Mouse (Mus musculus) neural tube, embryonic 11.5 days (tissue): ENCODE results near the gene Sp1. TPM values are rescaled to one million over a fixed set of nuclear protein-coding genes. Genes with fewer than 3 reads are reported as not detected.

ENCODE experiments used
- ATAC-seq: fragments of 200-750 bp; cut with Nextera tagmentation; 2 replicates; pipeline ENCODE4 v1.8.0; 2017; ENCODE audit warnings: moderate number of reproducible peaks, mild to moderate bottlenecking, moderate TSS enrichment, moderate library complexity; ENCODE audit not compliant: insufficient read depth, low FRiP score, low TSS enrichment
- DNase-seq: peaks from one replicate; pipeline ENCODE4 v3.0.0-alpha.2; 2015; ENCODE audit warnings: low spot score
- H3K27ac ChIP-seq: fragments of 300-500 bp; sonication (generic); 2 replicates; pipeline ENCODE4 v1.5.1; 2014; ENCODE audit warnings: low read depth, mild to moderate bottlenecking, low read length
- H3K27me3 ChIP-seq: fragments of 300-500 bp; sonication (generic); 2 replicates; pipeline ENCODE4 v1.6.1; 2014; ENCODE audit warnings: mild to moderate bottlenecking, low read length, mixed read lengths; ENCODE audit not compliant: control insufficient read depth, insufficient read depth
- H3K36me3 ChIP-seq: fragments of 300-500 bp; sonication (generic); 2 replicates; pipeline ENCODE4 v1.6.1; 2014; ENCODE audit warnings: mild to moderate bottlenecking, low read length, moderate library complexity, mixed read lengths; ENCODE audit not compliant: control insufficient read depth, insufficient read depth
- H3K4me1 ChIP-seq: fragments of 300-500 bp; sonication (generic); 2 replicates; pipeline ENCODE4 v1.6.1; 2014; ENCODE audit warnings: low read length, mixed read lengths; ENCODE audit not compliant: control insufficient read depth, insufficient read depth
- H3K4me2 ChIP-seq: fragments of 300-500 bp; sonication (generic); 2 replicates; pipeline ENCODE4 v1.6.1; 2014; ENCODE audit warnings: low read depth, mild to moderate bottlenecking, moderate library complexity
- H3K4me3 ChIP-seq: fragments of 300-500 bp; sonication (generic); 2 replicates; pipeline ENCODE4 v1.5.1; 2014; ENCODE audit warnings: low read depth, low read length
- H3K9ac ChIP-seq: fragments of 300-500 bp; sonication (generic); 2 replicates; pipeline ENCODE4 v1.6.1; 2014; ENCODE audit warnings: mild to moderate bottlenecking, low read length
- H3K9me3 ChIP-seq: fragments of 300-500 bp; sonication (generic); 2 replicates; pipeline ENCODE4 v1.6.1; 2016; ENCODE audit warnings: low read length; ENCODE audit not compliant: control insufficient read depth
- WGBS: fragments of 180-500 bp; shearing (Covaris S2); extraction: QIAGEN DNeasy Blood & Tissue Kit; methylation state at CpG from one replicate; pipeline ENCODE4 v1.1.7; 2014; 5-methylcytosine and 5-hydroxymethylcytosine counted together
- polyA plus RNA-seq: library from polyadenylated mRNA; unstranded; fragments of >200 nt; fragmentation: Nextera tagmentation; extraction: Ambion mirVana; gene quantifications from 2 replicates; pipeline ENCODE4 v1.2.1, GENCODE M21; 2014

The Sp1 gene
- polyA plus RNA-seq, 1 experiment from 2014 or later, result 11.1 TPM

DNA sequence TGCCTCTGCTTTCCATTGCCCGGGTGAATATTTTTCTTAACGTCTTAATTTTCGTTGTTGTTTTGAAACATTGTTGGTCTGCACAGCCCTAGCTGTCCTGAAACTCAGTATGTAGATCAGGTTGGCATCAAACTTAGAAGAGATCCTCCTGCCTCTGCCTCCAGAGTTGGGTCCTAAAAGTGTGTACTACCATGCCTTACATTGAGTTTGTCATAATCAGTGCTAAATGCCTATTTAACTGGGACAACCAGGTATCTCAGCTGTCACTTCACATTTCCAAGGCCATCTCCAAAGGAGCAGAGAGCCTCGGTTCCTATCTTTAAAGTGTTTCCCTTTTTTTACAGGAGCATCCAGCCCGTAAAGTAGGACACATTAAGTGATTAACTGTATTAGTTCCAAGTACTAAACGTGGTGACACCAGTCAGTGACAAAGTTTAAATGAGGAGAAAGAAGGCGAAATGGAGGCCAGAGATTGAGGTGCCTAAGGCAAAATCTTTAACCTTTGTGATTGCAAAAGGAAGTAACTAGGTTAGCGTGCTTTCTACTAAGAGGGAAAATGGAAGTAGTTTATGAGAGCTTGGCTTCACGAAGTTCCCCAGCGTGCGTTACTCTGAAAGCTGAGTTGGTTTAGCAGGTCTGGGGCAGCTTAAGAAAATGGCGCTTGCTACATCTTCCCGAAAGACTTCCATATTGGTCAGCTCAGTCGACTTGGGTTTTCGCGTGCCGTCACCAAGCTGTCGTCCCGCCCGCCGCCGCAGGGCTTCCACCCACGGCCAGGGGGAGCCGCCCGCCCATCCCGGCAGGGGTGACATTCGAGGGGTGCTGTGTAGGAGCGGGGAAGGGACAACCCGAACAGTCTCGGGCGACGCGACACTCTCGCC is 1.1 kb upstream of the Sp1 start:
- Histone ChIP-seq H3K27me3 (no peaks in the 10 kb centered on the region), H3K9ac (peak overlapping the region; percentile 71), H3K9me3 (no peaks in the 10 kb centered on the region), H3K4me2 (peak overlapping the region; percentile 62), H3K4me3 (peak overlapping the region; percentile 46), H3K36me3 (peaks cover 20% of the 10 kb centered on the region), H3K27ac (peak overlapping the region; percentile 97), H3K4me1 (peaks cover 9% of the 10 kb centered on the region)
- WGBS, result 18% methylated on average over 34 of the region's 34 CpGs
- DNase-seq, result no peak
- ATAC-seq, result no peak

DNA sequence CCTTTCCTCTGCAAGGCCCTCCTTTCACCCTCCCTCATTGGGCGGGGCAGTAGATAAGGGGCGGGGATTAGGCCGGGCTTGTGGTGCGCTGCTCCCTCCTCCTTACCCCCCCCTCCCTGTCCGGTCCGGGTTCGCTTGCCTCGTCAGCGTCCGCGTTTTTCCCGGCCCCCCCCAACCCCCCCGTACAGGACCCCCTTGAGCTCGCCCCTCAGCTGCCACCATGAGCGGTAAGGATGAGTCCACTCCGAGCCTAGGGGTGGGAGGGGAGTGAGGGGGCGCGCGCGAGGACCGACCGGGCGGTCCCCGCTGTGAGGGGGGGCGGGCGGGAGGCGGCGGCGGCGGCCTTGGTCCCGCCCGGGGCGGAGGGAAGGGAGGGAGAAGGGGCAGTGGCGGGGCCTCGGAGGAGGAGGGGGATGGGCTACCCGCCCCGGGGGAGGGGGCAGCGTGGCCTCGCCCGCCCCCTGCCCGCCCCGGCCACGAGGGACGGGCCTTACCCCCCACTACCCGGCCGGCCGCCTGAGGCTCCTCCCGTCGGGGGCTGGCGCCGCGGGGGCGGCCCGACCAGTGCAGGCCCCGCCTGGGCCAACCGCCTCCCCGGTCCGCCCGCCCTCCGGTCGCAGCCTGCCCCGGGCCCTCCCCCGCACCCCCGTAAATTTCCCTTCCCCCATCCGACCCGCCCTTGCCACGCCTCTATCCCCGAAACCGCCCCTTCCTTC is 411 bp downstream of the Sp1 start:
- peaks cover 9% of the 10 kb centered on the region for H3K4me1 ChIP-seq
- no peak for ATAC-seq

DNA sequence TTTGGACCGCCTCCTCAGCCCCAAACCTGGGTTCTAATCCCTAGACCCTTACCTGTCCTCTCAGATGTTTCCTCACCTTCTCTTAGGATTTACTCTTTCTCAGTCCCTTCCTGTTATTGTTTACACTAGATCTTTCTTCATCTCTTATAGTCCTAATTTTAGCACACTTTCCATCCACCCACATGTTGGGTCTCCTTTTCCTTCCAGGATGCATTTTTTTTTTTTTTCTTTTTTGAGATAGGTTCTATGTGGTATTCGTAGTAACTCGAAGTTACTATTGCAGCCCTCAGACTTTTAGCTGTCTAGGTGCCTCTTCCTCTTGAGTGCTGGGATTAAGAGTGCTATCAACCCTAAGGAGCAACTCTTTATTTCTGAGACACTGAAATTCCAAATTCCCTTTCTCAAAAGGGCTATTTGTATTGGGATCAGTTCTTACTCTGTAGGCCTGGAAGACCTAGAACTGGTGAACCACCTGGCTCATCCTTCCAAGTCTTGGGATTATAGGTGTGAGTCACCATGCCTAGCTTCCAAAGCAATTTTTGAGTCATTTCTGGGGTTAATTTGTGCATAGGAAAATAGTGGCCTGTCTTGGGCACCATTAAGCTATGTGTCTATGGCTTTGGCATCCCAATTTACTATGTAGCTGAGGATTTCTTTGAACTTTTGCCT is 1.1 kb downstream of the Sp1 start:
- DNase-seq (no peak), ATAC-seq (no peak)
- H3K4me3 ChIP-seq, result peak overlapping the region; percentile 94
- H3K9me3 ChIP-seq, result no peaks in the 10 kb centered on the region
- peaks cover 29% of the 10 kb centered on the region for H3K36me3 ChIP-seq
- H3K4me2 ChIP-seq, result peak overlapping the region; percentile 53
- H3K9ac ChIP-seq, result peak overlapping the region; percentile 92
- whole genome bisulfite sequencing, result 33% methylated on average over 3 of the region's 3 CpGs
- H3K27me3 ChIP-seq, result no peaks in the 10 kb centered on the region
- peaks cover 9% of the 10 kb centered on the region for H3K4me1 ChIP-seq
- peak overlapping the region; percentile 91 for H3K27ac ChIP-seq

More for the DNA sequence above, 411 bp downstream of the Sp1 start:
- no peaks in the 10 kb centered on the region for H3K9me3 ChIP-seq
- H3K4me2 ChIP-seq, result peak overlapping the region; percentile 53
- H3K9ac ChIP-seq, result peak overlapping the region; percentile 92
- H3K27ac ChIP-seq, result peak overlapping the region; percentile 91
- WGBS, result 1% methylated on average over 32 of the region's 69 CpGs
- no peaks in the 10 kb centered on the region for H3K27me3 ChIP-seq
- DNase-seq, result peak; percentile 67
- peak overlapping the region; percentile 94 for H3K4me3 ChIP-seq
- H3K36me3 ChIP-seq, result peaks cover 26% of the 10 kb centered on the region

DNA sequence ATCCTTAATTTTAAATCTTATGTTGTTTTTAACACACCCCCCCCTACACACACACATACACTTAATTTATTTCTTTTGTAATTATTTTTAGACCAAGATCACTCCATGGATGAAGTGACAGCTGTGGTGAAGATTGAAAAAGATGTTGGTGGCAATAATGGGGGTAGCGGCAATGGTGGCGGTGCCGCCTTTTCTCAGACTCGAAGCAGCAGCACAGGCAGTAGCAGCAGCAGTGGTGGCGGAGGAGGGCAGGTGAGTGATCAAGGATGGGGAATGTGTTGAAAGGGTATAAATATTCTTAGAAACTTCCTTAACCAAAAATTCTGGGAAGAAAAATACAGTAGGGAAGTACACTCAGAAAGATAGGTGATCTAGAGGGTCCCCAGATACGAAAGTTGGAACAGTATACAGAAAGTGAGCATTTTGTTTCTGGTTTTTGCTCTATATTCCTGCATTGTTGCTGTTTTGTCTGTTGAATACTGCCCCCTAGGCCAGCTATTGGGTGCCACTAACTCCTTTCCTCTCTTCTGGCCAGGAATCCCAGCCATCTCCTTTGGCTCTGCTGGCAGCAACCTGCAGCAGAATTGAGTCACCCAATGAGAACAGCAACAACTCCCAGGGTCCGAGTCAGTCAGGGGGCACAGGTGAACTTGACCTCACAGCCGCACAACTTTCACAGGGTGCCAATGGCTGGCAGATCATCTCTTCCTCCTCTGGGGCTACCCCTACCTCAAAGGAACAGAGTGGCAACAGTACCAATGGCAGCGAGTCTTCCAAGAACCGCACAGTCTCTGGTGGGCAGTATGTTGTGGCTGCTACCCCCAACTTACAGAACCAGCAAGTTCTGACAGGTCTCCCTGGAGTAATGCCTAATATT is 2.0 kb downstream of the Sp1 start:
- Histone ChIP-seq H3K27ac (no peak overlapping the region), H3K27me3 (no peaks in the 10 kb centered on the region), H3K4me1 (peaks cover 9% of the 10 kb centered on the region), H3K4me2 (no peak overlapping the region; the same call in 1 of the 2 replicates), H3K4me3 (no peak overlapping the region), H3K36me3 (peaks cover 32% of the 10 kb centered on the region), H3K9ac (no peak overlapping the region), H3K9me3 (no peaks in the 10 kb centered on the region)
- no peak for DNase-seq
- WGBS, result 97% methylated on average over 10 of the region's 10 CpGs
- ATAC-seq, result no peak

DNA sequence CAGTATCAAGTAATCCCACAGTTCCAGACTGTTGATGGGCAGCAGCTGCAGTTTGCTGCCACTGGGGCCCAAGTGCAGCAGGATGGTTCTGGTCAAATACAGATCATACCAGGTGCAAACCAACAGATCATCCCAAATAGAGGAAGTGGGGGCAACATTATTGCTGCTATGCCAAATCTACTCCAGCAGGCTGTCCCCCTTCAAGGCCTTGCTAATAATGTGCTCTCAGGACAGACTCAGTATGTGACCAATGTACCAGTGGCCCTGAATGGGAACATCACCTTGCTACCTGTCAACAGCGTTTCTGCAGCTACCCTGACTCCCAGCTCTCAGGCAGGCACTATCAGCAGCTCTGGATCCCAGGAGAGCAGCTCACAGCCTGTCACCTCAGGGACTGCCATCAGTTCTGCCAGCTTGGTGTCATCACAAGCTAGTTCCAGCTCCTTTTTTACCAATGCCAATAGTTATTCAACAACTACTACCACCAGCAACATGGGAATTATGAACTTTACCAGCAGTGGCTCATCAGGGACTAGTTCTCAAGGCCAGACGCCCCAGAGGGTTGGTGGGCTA is 2.7 kb downstream of the Sp1 start:
- Histone ChIP-seq H3K27ac (no peak overlapping the region), H3K9me3 (no peaks in the 10 kb centered on the region), H3K4me1 (peaks cover 9% of the 10 kb centered on the region), H3K4me3 (no peak overlapping the region), H3K4me2 (no peak overlapping the region), H3K27me3 (no peaks in the 10 kb centered on the region), H3K36me3 (peaks cover 32% of the 10 kb centered on the region), H3K9ac (no peak overlapping the region)
- ATAC-seq (no peak), DNase-seq (no peak)
- WGBS, result 100% methylated on average over 2 of the region's 2 CpGs

DNA sequence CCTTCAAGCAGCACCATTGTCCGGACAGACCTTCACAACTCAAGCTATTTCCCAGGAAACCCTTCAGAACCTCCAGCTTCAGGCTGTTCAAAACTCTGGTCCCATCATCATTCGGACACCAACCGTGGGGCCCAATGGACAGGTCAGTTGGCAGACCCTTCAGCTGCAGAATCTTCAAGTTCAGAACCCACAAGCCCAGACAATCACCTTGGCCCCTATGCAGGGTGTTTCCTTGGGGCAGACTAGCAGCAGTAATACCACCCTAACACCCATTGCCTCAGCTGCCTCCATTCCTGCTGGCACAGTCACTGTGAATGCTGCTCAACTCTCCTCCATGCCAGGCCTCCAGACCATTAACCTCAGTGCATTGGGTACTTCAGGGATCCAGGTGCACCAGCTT is 3.3 kb downstream of the Sp1 start:
- H3K27me3 ChIP-seq, result no peaks in the 10 kb centered on the region
- no peak overlapping the region for H3K27ac ChIP-seq
- peaks cover 33% of the 10 kb centered on the region for H3K36me3 ChIP-seq
- H3K9me3 ChIP-seq, result no peaks in the 10 kb centered on the region
- no peak overlapping the region for H3K9ac ChIP-seq
- WGBS, result 100% methylated on average over 3 of the region's 3 CpGs
- DNase-seq (no peak), ATAC-seq (no peak)
- peaks cover 9% of the 10 kb centered on the region for H3K4me1 ChIP-seq
- H3K4me2 ChIP-seq, result no peak overlapping the region
- no peak overlapping the region for H3K4me3 ChIP-seq

DNA sequence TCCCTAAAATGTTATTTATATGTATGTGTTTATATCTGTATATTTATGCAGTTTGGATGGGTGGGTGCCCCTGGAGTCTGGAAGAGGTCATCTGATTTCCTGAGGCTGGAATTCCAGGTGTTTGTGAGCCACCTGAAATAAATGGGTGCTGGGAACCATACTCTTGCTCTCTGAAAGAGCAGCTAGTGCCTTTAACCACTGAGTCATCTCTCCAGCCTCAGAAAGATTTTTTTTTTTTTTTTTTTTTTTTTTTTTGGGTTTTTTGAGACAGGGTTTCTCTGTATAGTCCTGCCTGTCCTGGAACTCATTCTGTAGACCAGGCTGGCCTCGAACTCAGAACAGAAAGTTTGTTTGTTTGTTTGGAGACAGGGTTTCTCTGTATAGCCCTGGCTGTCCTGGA is 5.1 kb downstream of the Sp1 start:
- H3K4me3 ChIP-seq, result no peak overlapping the region
- no peak overlapping the region for H3K27ac ChIP-seq
- ATAC-seq (no peak), DNase-seq (no peak)
- peaks cover 34% of the 10 kb centered on the region for H3K36me3 ChIP-seq
- H3K27me3 ChIP-seq, result no peaks in the 10 kb centered on the region
- no peak overlapping the region for H3K9ac ChIP-seq
- H3K4me2 ChIP-seq, result no peak overlapping the region; the same call in 1 of the 2 replicates
- peaks cover 9% of the 10 kb centered on the region for H3K4me1 ChIP-seq
- WGBS, result 90% methylated on average over 1 of the region's 1 CpGs
- H3K9me3 ChIP-seq, result no peaks in the 10 kb centered on the region

DNA sequence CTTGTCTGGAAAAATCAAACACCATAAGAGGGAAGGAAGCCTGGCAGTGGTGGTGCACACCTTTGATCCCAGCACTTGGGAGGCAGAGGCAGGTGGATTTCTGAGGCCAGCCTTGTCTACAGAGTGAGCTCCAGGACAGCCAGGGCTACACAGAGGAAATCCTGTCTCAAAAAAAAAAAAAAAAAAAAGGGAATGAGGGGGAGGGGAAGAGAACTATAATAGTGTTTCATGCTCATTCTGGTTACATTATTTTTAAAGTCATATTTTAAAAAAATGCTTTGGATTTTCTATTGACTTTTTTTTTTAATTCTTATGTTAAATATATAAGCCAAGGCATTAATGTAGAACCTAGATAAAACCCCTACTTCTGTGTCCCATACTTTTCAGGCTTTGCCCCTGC is 7.7 kb downstream of the Sp1 start:
- H3K9ac ChIP-seq, result no peak overlapping the region
- DNase-seq, result no peak
- H3K36me3 ChIP-seq, result peaks cover 26% of the 10 kb centered on the region
- no peaks in the 10 kb centered on the region for H3K9me3 ChIP-seq
- H3K4me1 ChIP-seq, result peaks cover 6% of the 10 kb centered on the region
- no peak overlapping the region for H3K4me3 ChIP-seq
- H3K27ac ChIP-seq, result no peak overlapping the region
- ATAC-seq, result no peak
- no peaks in the 10 kb centered on the region for H3K27me3 ChIP-seq
- no peak overlapping the region for H3K4me2 ChIP-seq
